Mouse (Mus musculus): ENCODE results near the gene Mr1. TPM values are rescaled to one million over a fixed set of nuclear protein-coding genes. Genes with fewer than 3 reads are reported as not detected.
A peak's percentile ranks its signal among the peaks of the same experiment; 100 is the strongest.

Mr1 gene
- polyA plus RNA-seq, 1 experiment: 0.66 TPM

DNA sequence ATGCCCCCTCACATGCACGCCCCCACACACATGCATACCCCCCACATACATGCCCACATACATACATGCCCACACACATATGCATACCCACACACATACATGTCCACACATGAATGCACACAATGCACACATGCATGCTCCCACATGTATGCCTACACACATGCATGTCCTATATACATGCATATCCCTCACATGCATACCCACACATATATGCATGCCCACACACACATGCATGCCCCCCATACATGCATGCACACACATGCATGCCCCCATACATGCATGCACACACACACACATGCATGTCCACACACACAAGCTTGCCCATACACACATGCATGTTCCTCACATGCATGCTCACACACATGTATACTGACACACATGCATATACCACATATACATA, 33.7 kb downstream of the Mr1 start:
- Histone ChIP-seq H3K36me3 (ENCODE audit: control insufficient read depth, insufficient read depth, low read length) (no peaks in the 10 kb centered on the region), H3K4me1 (ENCODE audit: control insufficient read depth, insufficient read depth, insufficient read length, low read length) (peaks cover 6% of the 10 kb centered on the region), H3K4me3 (ENCODE audit: low read depth, low read length) (no peak overlapping the region), H3K27me3 (ENCODE audit: control insufficient read depth, insufficient read depth, low read length) (no peaks in the 10 kb centered on the region), H3K27ac (ENCODE audit: insufficient read depth, low read depth, low read length) (no peak overlapping the region)
- TF ChIP-seq CTCF (IDR thresholded peaks at IDR 0.05; ENCODE audit: extremely low read depth, insufficient read length, insufficient replicate concordance, low read depth, low read length): no peak
- TF ChIP-seq POLR2A (IDR thresholded peaks at IDR 0.05; ENCODE audit: low read depth, low read length): no peak
- WGBS: 90% methylated on average over 1 of the region's 1 CpGs

DNA sequence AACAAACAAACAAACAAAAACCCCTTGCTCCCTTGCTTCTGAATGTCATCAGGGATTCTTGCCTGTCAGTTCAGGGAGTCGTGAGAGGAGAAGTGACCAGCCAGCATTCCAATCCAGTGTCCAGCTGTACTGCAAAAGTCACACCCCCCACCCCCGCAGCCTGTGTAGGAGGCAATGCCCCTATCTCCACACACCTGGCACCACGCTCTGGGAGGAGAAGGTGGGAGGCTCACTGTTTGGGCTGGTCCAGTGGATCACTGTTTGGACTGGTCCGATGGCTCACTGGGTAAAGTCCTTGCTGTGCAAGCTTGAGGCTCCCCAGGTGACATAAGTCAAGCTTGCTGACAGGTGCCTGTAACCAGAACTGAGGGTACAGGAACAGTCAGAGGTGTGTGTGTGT, 34.5 kb downstream of the Mr1 start:
- WGBS: 59% methylated on average over 4 of the region's 4 CpGs
- Histone ChIP-seq H3K4me3 (ENCODE audit: low read depth, low read length) (no peak overlapping the region), H3K4me1 (ENCODE audit: control insufficient read depth, insufficient read depth, insufficient read length, low read length) (peaks cover 6% of the 10 kb centered on the region), H3K36me3 (ENCODE audit: control insufficient read depth, insufficient read depth, low read length) (no peaks in the 10 kb centered on the region), H3K27me3 (ENCODE audit: control insufficient read depth, insufficient read depth, low read length) (no peaks in the 10 kb centered on the region), H3K27ac (ENCODE audit: insufficient read depth, low read depth, low read length) (no peak overlapping the region)
- TF ChIP-seq CTCF (IDR thresholded peaks at IDR 0.05; ENCODE audit: extremely low read depth, insufficient read length, insufficient replicate concordance, low read depth, low read length) (no peak), POLR2A (IDR thresholded peaks at IDR 0.05; ENCODE audit: low read depth, low read length) (no peak)

DNA sequence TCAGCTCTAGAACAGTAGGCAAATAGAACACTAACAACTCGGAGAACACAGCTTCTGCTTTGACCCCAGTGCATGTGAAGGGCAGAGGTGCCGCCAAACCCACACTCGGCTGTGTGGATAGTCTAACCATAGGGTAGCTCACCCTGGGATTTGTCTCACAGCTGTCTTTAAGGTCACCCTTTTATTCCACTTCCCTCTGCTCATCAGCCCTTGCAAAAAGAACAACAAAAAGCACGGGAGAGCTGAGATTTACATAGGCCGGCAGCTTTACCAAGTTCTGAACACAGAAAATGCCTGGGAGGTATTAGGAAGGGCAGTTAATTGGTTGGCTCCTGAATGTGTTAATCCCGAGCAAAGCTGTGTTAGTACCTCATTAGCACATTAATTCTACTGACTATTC, 35.1 kb downstream of the Mr1 start:
- Histone ChIP-seq H3K27ac (ENCODE audit: insufficient read depth, low read depth, low read length) (no peak overlapping the region), H3K4me3 (ENCODE audit: low read depth, low read length) (no peak overlapping the region), H3K4me1 (ENCODE audit: control insufficient read depth, insufficient read depth, insufficient read length, low read length) (peaks cover 6% of the 10 kb centered on the region), H3K36me3 (ENCODE audit: control insufficient read depth, insufficient read depth, low read length) (no peaks in the 10 kb centered on the region), H3K27me3 (ENCODE audit: control insufficient read depth, insufficient read depth, low read length) (no peaks in the 10 kb centered on the region)
- TF ChIP-seq POLR2A (IDR thresholded peaks at IDR 0.05; ENCODE audit: low read depth, low read length) (no peak), CTCF (IDR thresholded peaks at IDR 0.05; ENCODE audit: extremely low read depth, insufficient read length, insufficient replicate concordance, low read depth, low read length) (no peak)
- WGBS: 88% methylated on average over 6 of the region's 6 CpGs

- Histone ChIP-seq H3K4me1 (ENCODE audit: control insufficient read depth, insufficient read depth, insufficient read length, low read length) (peaks cover 6% of the 10 kb centered on the region), H3K27me3 (ENCODE audit: control insufficient read depth, insufficient read depth, low read length) (no peaks in the 10 kb centered on the region), H3K4me3 (ENCODE audit: low read depth, low read length) (no peak overlapping the region), H3K27ac (ENCODE audit: insufficient read depth, low read depth, low read length) (0 out of 2 replicates have a peak overlapping the region, but pooled peaks have one; percentile 12), H3K36me3 (ENCODE audit: control insufficient read depth, insufficient read depth, low read length) (no peaks in the 10 kb centered on the region)
- no peak for TF ChIP-seq CTCF (IDR thresholded peaks at IDR 0.05; ENCODE audit: extremely low read depth, insufficient read length, insufficient replicate concordance, low read depth, low read length)
- no peak for TF ChIP-seq POLR2A (IDR thresholded peaks at IDR 0.05; ENCODE audit: low read depth, low read length)
- 62% methylated on average over 18 of the region's 18 CpGs for WGBS
Measured at GRCm38 (mm10) chr1:155109387-155110350, 36.9 kb downstream of the Mr1 start.

DNA sequence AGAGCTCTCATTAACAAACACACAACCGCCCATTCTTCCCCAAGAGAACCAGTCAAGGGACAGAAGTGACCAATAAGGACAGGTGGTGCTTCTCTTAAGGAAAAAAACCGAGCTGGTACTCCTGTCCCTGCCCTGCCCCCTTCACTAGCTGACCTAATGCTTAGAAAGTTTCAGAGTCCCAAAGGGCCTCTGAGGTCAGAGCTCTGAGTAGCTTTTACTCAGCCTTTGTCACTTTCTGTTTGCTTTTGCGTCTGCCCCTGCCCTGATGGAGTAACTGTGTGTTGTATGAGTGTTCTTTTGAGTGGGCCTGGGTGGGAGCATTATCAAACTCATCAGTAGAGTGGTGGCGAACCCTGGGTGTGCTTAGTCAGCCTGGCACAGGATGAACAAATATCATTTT, 38.2 kb downstream of the Mr1 start:
- TF ChIP-seq POLR2A (IDR thresholded peaks at IDR 0.05; ENCODE audit: low read depth, low read length) (no peak), CTCF (IDR thresholded peaks at IDR 0.05; ENCODE audit: extremely low read depth, insufficient read length, insufficient replicate concordance, low read depth, low read length) (no peak)
- H3K4me1 ChIP-seq (ENCODE audit: control insufficient read depth, insufficient read depth, insufficient read length, low read length): peaks cover 6% of the 10 kb centered on the region
- 23% methylated on average over 4 of the region's 4 CpGs for WGBS
- no peaks in the 10 kb centered on the region for H3K27me3 ChIP-seq (ENCODE audit: control insufficient read depth, insufficient read depth, low read length)
- no peak overlapping the region for H3K27ac ChIP-seq (ENCODE audit: insufficient read depth, low read depth, low read length)
- H3K36me3 ChIP-seq (ENCODE audit: control insufficient read depth, insufficient read depth, low read length): no peaks in the 10 kb centered on the region
- no peak overlapping the region for H3K4me3 ChIP-seq (ENCODE audit: low read depth, low read length)

GRCm38 (mm10) chr1:155107843-155108242, 38.8 kb downstream of the Mr1 start:
- 22% methylated on average over 5 of the region's 5 CpGs for WGBS
- no peaks in the 10 kb centered on the region for H3K36me3 ChIP-seq (ENCODE audit: control insufficient read depth, insufficient read depth, low read length)
- no peak overlapping the region for H3K4me3 ChIP-seq (ENCODE audit: low read depth, low read length)
- H3K27me3 ChIP-seq (ENCODE audit: control insufficient read depth, insufficient read depth, low read length): no peaks in the 10 kb centered on the region
- peaks cover 6% of the 10 kb centered on the region for H3K4me1 ChIP-seq (ENCODE audit: control insufficient read depth, insufficient read depth, insufficient read length, low read length)
- H3K27ac ChIP-seq (ENCODE audit: insufficient read depth, low read depth, low read length): no peak overlapping the region
- no peak for TF ChIP-seq POLR2A (IDR thresholded peaks at IDR 0.05; ENCODE audit: low read depth, low read length)
- no peak for TF ChIP-seq CTCF (IDR thresholded peaks at IDR 0.05; ENCODE audit: extremely low read depth, insufficient read length, insufficient replicate concordance, low read depth, low read length)

DNA sequence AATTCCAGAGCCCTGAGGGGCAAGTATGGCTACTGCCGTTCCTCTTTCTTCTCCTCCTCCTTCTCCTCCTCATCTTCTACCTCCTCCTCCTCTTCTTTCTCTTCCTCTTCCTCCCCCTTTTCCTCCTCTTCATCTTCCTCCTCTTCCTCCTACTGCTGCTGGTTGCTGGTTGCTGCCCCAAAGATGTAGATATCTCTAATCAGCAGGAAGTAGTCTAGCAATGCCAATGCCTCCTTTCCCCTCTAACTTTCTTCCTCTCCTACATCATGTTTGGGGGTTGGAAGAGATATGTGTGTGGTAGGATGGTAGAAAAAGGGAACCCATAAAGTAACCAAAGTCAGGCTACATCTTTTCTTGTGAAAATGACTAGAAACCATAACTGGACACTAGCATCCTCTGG, 40.3 kb downstream of the Mr1 start:
- Histone ChIP-seq H3K27me3 (ENCODE audit: control insufficient read depth, insufficient read depth, low read length) (no peaks in the 10 kb centered on the region), H3K36me3 (ENCODE audit: control insufficient read depth, insufficient read depth, low read length) (no peaks in the 10 kb centered on the region), H3K27ac (ENCODE audit: insufficient read depth, low read depth, low read length) (no peak overlapping the region), H3K4me1 (ENCODE audit: control insufficient read depth, insufficient read depth, insufficient read length, low read length) (peaks cover 4% of the 10 kb centered on the region; the same call in 1 of the 2 replicates), H3K4me3 (ENCODE audit: low read depth, low read length) (no peak overlapping the region)
- 78% methylated on average over 1 of the region's 1 CpGs for WGBS
- TF ChIP-seq CTCF (IDR thresholded peaks at IDR 0.05; ENCODE audit: extremely low read depth, insufficient read length, insufficient replicate concordance, low read depth, low read length): no peak
- no peak for TF ChIP-seq POLR2A (IDR thresholded peaks at IDR 0.05; ENCODE audit: low read depth, low read length)

Measured in small intestine, adult 2 months (tissue).